Mouse (Mus musculus) spleen, adult 2 months (tissue): ENCODE results near the gene Zfp213.

Experiments
- CTCF ChIP-seq: fragments of 200-500 bp; IDR thresholded peaks from 2 replicates; pipeline ENCODE4 v1.5.1; 2011; ENCODE audit warnings: mild to moderate bottlenecking, inconsistent platforms; ENCODE audit not compliant: insufficient read depth, insufficient read length, insufficient replicate concordance; ENCODE audit errors: extremely low read depth
- POLR2A ChIP-seq: fragments of 200-500 bp; IDR thresholded peaks from 2 replicates; pipeline ENCODE4 v1.6.1; 2011; ENCODE audit warnings: low read depth, low read length, inconsistent platforms

DNA sequence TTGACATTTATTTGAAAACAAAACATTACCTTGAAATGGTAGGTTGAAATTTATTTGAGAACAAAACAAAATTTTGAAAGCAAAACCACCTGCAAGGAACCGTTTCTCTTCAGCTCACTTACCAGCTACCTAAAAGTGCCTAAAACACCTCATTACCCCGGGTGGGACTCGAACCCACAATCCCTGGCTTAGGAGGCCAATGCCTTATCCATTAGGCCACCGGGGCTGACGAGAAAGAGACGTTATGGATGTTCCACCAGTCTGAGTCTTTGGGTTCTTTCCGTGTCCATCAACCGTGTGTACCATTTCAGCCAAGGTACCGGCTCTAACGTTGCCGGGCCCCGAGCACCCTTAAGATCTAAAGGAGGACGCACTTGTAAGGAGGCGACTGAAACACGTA lies 15.4 kb downstream of the Zfp213 start:
- TF ChIP-seq CTCF, result no peak
- no peak for TF ChIP-seq POLR2A
